Mouse (Mus musculus) erythroblast, embryonic 14.5 days (primary cell): ENCODE results near the gene Elf3. TPM values are rescaled to one million over a fixed set of nuclear protein-coding genes. Genes with fewer than 3 reads are reported as not detected.

Source experiments
- H3K27me3 ChIP-seq: 2 replicates; pipeline ENCODE4 v1.6.1; 2012; ENCODE audit warnings: inconsistent platforms; ENCODE audit not compliant: control insufficient read depth
- H3K36me3 ChIP-seq: 2 replicates; pipeline ENCODE4 v1.6.1; 2012; ENCODE audit warnings: mild to moderate bottlenecking, inconsistent platforms; ENCODE audit not compliant: control insufficient read depth
- H3K4me1 ChIP-seq: 2 replicates; pipeline ENCODE4 v1.6.1; 2012; ENCODE audit warnings: inconsistent platforms; ENCODE audit not compliant: control insufficient read depth
- H3K4me3 ChIP-seq: replicated peaks from 2 replicates; pipeline ENCODE3; 2012; ENCODE audit warnings: moderate library complexity, mild to moderate bottlenecking, inconsistent platforms
- H3K9me3 ChIP-seq: 2 replicates; pipeline ENCODE4 v1.6.1; 2012; ENCODE audit warnings: low read length, inconsistent platforms, mixed read lengths; ENCODE audit not compliant: control insufficient read depth
- GATA1 ChIP-seq: IDR thresholded peaks from 2 replicates; pipeline ENCODE4 v1.6.1; 2012; ENCODE audit warnings: low read length, inconsistent platforms, mixed read lengths
- TAL1 ChIP-seq: IDR thresholded peaks from 3 replicates; pipeline ENCODE4 v1.6.1; 2012; ENCODE audit warnings: low read length, inconsistent platforms, mixed read lengths
- polyA plus RNA-seq: library from polyadenylated mRNA; stranded (reverse); fragments of >175 nt; gene quantifications from 2 replicates; pipeline ENCODE4 v1.2.3, GENCODE M21; 2012

Elf3 gene
- polyA plus RNA-seq = not detected in 2 replicates

DNA sequence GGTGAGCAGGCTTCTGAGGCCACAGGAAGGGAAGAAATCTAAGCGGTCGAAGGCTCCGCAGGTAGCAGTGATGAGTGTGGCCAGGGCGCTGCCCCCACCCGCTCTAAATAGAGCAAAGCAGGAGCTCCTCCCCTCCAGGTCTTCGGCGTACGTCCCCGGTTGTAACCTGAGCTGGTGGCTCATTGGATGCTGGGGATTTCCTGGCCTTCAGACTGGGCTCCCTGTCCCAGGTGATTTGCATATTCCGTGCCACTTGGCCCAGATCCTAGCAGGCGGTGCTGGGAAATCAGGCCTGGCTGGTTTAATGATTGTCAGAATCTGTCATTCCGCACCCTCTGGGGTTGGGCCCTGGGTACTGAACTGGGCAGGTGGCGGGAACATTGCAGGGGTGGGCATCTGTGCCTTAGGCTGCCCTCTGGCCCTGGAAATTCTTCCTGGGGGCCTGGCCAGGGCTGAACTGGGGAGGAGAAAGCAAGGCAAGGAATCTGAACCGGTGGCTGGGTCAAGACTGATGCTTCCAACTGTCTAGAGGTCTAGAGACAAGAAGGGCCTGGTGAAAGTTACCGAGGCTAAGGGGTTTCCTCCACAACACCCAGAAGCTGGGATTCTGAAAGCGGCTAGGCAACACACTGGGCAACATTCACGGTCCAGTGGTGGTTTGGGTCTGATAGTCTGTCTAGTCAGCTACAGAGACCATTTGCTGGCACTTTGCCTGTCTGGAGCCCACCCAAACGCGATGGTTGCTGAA is at the start of gene Elf3:
Elf3 (minus strand) TSS at position 189 of the 748 bp plus-strand sequence.
- Histone ChIP-seq H3K9me3 (no peaks in the 10 kb centered on the region), H3K36me3 (no peaks in the 10 kb centered on the region), H3K4me1 (peaks cover 13% of the 10 kb centered on the region), H3K4me3 (peak within 1 kb of the TSS; percentile 36), H3K27me3 (peaks cover 12% of the 10 kb centered on the region)
- no peak for TF ChIP-seq GATA1
- no peak for TF ChIP-seq TAL1

- Histone ChIP-seq H3K4me1 (peaks cover 2% of the 10 kb centered on the region; the same call in 1 of the 2 replicates), H3K4me3 (no peak overlapping the region), H3K27me3 (no peaks in the 10 kb centered on the region), H3K36me3 (peaks cover 10% of the 10 kb centered on the region), H3K9me3 (no peaks in the 10 kb centered on the region)
- TF ChIP-seq TAL1 (no peak), GATA1 (no peak)
Observed at GRCm38 (mm10) chr1:135290908-135291307, 32.5 kb upstream of the Elf3 start.

GRCm38 (mm10) chr1:135286311-135286710 is 27.9 kb upstream of the Elf3 start:
- peaks cover 14% of the 10 kb centered on the region for H3K4me1 ChIP-seq
- peaks cover 25% of the 10 kb centered on the region for H3K27me3 ChIP-seq
- no peaks in the 10 kb centered on the region for H3K9me3 ChIP-seq
- TF ChIP-seq GATA1 (no peak), TAL1 (no peak)
- no peak overlapping the region for H3K4me3 ChIP-seq
- no peaks in the 10 kb centered on the region for H3K36me3 ChIP-seq

- H3K36me3 ChIP-seq = no peaks in the 10 kb centered on the region
- TF ChIP-seq GATA1 = no peak
- TF ChIP-seq TAL1 = no peak
- H3K4me3 ChIP-seq = peak within 1 kb of the TSS; percentile 66
- H3K27me3 ChIP-seq = peaks cover 25% of the 10 kb centered on the region
- peaks cover 14% of the 10 kb centered on the region for H3K4me1 ChIP-seq
- H3K9me3 ChIP-seq = no peaks in the 10 kb centered on the region
Observed at GRCm38 (mm10) chr1:135283826-135284291, 25.5 kb upstream of the Elf3 start, which contains the start of gene Rnpep. Gene Rnpep, minus strand, starts transcription at chr1:135284084.

DNA sequence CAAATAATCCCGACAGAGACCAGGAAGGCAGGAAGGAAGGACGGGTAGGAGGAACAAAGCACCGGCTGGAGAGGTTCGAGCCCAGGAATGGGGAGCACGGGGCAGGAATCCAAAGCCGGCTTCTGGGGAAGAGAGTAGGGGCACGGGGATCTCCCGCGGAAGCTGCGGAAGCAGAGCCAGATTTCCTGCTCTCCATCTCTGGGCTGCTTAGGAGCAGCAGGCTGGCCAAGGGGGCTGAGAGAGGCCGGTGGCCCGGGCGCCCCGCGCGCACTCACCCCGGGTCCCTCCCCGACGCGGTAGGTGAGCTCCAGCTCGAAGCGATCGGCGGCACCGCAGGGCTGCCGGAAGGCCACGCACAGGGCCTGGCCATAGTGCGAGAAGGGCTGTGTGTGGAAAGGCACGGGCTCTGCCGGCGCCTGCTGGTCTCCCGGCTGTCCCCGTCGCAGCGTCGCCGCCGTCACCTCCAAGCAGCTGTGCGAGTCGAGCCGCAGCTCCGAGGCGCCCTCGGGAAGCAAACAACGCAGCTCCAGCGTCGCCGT is 25.0 kb upstream of the Elf3 start:
- Histone ChIP-seq H3K4me1 (peaks cover 14% of the 10 kb centered on the region), H3K4me3 (peak overlapping the region; percentile 66), H3K36me3 (no peaks in the 10 kb centered on the region), H3K27me3 (peaks cover 25% of the 10 kb centered on the region), H3K9me3 (no peaks in the 10 kb centered on the region)
- TF ChIP-seq TAL1 (no peak), GATA1 (no peak)

DNA sequence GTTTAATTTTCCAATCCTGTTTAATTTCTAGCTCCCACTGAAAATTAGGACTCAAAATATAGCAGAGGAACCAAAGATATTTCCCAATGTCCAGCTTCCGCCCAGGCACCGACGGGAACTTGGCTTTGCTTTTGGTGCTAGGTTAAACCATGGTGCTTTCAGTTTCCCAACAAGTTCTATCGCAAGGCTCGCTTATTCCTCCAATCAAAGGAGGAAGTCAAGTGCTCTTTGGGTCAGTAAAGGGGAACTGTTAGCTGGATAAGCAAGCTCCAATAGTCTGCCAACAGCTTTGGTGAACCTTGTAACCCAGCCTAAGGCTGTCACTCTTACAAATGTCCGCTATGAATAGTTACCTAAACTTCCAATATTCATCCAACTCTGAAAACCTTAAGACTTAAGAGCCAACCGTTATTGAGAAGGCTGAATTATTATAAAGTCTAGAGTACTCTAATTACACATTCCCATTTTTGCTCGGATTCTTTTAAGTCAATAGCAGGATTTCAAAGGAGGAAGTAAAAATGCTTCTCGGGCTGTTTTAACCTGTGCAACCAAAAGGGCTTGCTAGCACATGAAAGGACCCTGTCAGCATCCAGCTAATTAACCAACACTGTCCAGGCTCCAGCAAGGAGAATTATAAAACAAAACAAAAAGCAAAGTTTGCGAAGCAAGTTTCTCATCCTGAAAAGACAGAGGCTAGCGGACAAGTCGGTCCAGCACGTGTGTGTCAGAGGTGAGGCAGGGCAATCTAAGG is 24.3 kb upstream of the Elf3 start:
- H3K36me3 ChIP-seq = no peaks in the 10 kb centered on the region
- H3K9me3 ChIP-seq = no peaks in the 10 kb centered on the region
- TF ChIP-seq GATA1 = no peak
- TF ChIP-seq TAL1 = no peak
- H3K4me3 ChIP-seq = peak overlapping the region; percentile 66
- H3K4me1 ChIP-seq = peaks cover 14% of the 10 kb centered on the region
- peaks cover 25% of the 10 kb centered on the region for H3K27me3 ChIP-seq

DNA sequence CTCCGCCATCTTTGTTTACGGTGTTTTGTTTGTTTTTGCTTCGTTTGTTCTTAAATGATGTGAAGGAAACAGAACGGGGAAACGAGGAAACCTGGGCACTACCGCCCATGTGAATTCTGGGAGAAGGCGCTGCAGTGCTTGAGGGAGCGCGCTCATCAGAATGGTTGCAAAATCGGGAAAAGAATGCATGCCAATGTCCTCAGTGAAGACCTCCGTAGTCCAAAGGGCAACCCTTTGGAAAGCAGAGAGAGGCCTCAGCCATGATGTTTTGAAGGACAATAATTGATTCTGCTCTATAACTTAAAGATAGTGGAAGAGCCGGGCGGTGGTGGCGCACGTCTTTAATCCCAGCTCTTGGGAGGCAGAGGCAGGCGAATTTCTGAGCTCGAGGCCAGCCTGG is 23.5 kb upstream of the Elf3 start:
- peaks cover 14% of the 10 kb centered on the region for H3K4me1 ChIP-seq
- no peaks in the 10 kb centered on the region for H3K36me3 ChIP-seq
- TF ChIP-seq GATA1 (no peak), TAL1 (no peak)
- H3K27me3 ChIP-seq = peaks cover 25% of the 10 kb centered on the region
- H3K4me3 ChIP-seq = no peak overlapping the region
- no peaks in the 10 kb centered on the region for H3K9me3 ChIP-seq

DNA sequence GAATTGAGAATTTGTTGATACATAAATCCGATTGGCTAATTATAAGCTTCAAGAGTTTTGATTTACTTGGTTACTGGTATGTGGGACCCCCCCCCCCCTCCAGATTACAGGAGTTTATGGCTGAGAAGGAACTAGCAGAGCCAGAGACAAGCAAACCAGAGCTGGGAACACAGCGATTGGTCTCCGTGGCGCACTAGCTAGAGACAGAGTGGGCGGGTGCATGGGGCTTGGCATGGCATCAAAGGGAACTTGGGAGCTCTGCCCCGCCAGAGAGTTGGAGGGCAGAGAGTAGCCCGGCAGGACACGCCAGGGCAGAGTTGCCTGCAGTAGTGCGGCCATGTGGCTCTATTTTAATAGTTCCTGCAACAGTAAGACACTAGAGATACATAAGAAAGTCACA is 22.3 kb upstream of the Elf3 start:
- Histone ChIP-seq H3K36me3 (no peaks in the 10 kb centered on the region), H3K4me1 (peaks cover 14% of the 10 kb centered on the region), H3K9me3 (no peaks in the 10 kb centered on the region), H3K27me3 (peaks cover 25% of the 10 kb centered on the region), H3K4me3 (no peak overlapping the region)
- TF ChIP-seq TAL1 (no peak), GATA1 (no peak)

DNA sequence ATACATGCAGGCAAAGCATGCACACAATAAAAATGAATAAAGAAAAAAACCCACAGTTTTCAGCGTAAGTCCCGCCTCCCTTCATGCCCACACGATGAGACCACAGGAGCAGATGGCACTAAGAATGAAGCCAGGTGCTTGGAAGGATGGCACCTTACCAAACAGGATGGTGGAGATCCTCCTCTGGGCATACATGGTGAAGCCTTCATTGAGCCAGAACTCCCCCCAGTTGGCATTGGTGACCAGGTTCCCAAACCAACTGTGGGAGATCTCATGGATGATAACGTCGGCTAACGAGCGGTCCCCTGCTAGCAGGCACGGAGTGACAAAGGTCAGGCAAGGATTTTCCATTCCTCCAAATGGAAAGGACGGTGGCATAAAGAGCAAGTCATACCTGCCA is 13.0 kb upstream of the Elf3 start:
- Histone ChIP-seq H3K9me3 (no peaks in the 10 kb centered on the region), H3K4me1 (no peaks in the 10 kb centered on the region; the same call in 1 of the 2 replicates), H3K36me3 (no peaks in the 10 kb centered on the region; the same call in 1 of the 2 replicates), H3K27me3 (no peaks in the 10 kb centered on the region), H3K4me3 (no peak overlapping the region)
- TF ChIP-seq TAL1 (no peak), GATA1 (no peak)
